Mouse (Mus musculus) fibroblast of lung, adult 2 months (primary cell): Measurements from ENCODE around the gene Gm11034.

Experiments used
- DNase-seq: peaks from one replicate; pipeline ENCODE4 v3.0.0-alpha.2; 2011; ENCODE audit warnings: low read depth

Gene Gm11034

DNA sequence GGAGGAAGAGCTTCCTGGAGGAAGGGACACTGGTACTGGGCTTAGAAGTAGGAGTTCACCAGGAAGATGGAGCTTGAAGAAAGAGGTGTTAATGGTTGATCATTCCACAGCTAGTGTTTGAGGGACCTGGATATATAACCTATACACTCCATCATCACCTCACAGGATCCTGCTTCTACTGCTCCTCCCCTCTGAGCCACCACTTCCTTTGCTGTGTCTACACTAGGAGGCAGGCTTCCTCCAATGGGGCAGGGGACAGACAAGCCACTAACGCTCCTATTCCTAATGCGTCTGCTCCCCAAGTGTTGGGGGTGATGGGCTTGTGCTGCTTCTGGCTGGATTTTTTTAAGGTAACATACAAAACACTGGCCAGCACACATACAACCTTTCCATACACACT, 2.7 kb downstream of the Gm11034 start:
- no peak for DNase-seq

DNA sequence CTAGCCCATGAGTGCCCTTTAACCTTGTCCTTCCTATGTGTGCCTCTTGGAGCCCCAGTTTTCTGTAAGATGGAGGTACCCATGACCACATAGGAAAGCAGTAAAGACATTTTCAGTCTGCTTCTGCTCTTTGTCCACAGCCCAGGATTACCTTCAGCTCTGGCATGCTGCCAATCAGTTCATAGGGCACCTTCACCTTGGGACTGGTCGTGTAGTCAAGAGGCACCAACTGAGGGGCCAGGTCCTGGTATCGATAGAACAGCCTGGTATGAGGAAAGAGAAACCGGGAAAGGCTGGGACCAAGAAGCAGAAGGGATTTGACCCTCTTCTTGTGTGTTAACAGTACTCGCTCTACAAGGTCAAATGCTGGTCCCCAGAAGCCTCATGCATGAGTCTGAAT, 3.2 kb downstream of the Gm11034 start:
- no peak for DNase-seq

DNA sequence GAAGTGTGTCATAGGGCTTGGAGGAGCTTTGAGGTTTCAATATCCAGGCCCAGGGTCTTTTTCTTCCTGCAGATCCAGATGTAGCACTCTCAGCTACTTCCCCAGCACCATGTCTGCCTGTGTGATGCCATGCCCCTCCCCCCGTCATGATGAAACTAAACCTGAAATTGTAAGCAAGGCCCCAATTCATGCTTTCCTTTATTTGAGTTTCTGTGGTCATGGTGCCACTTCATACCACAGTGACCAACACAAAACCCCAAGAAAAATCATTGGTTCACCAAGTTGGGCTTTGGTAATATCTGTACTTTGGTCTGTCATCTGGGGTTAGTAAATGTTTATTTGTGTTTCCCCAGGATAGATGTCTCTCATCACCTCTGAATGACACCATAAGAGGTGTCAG, 4.9 kb downstream of the Gm11034 start:
- DNase-seq, result no peak

DNA sequence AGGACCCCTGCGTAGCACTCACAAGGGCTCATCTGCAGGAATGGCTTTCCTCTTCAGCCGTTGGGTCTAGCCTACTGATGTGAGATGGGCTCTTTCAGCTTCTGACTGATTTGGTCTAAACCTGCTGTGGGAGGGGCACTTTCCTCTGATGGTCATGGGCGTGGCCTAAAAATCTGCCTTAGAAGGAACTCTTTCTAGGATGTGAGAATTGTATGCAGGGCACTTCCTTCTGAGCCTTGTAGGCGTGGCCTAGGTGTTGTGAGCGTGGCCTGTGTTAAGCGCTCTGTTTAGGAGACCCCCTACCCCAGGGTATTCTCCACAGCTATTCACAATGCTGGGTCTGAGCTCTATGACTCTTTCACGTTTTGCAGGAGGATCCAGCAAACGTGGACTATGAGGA, 15.4 kb downstream of the Gm11034 start:
- DNase-seq, result no peak

DNA sequence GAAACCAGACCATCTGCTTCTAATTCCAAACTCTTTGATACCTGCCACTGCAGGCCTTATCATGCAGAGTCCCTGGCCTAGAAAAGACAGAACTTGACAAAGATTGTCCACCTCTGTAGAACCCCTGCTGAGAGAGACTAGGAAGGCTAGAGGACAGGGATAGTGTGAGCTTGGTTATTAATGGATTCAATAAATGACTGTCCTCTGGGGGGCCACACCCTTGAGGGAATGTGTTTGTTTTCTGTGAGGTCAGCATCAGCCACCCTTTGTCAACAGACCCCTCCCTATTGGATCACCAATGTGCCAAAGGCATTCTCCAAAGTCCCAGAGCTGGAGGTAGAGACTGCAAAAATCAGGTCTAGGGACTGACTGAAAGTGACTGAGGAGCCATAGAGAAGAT, 21.4 kb downstream of the Gm11034 start:
- DNase-seq, result no peak

DNA sequence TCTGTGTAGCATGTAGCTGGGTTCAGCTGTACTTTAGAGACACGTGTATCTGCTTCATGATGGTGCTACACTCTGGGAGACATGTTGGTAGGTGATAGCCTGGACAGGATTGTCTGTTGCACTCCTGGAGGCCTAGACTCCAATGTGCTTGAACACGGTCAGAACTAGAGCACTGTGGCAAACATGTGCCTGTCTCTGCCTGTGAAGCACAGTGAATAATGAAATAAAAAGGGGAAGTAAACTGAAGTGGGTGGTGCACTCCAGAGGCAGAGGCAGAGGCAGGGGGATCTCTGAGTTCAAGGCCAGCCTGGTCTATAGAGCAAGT, 23.3 kb downstream of the Gm11034 start:
- no peak for DNase-seq

DNA sequence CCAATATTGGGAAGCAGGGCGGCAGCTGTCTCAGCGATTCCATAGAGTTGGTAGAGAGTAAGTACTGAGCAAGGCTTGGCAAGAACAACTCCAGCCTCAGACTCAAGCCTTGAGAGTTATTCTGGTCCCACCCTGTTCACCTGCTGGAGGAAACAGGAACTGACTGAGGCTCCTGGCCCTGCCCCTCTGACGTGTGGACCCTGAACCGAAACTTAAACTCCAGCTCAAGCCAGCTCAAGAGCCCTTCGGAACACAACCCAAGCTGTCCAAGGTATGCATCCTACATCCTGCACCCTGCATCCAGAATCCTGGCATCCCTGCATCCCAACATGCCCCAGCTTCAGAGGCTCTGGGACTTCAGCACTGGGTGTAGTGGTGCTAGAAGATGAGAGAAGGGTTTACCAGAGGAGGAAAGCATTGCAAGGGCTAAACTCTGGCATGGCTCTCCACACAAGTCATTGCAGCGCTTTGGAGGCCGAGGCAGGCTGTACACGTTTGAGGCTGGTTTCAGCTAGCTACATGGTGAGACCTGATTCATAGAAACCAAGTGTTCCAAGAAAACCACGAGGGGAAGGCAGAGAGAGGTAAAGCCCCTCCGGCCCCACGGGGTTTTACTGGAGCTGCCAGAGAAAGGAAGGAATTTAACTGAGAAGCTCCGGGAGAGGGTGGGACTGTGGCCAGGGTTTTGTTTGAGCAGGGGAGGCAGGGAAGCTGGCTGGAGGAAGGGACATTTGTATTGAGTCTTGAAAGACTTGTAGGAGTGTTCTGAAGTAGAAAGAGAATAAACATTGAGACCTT, 23.8 kb downstream of the Gm11034 start, which contains the start of gene Hsh2d:
Gene Hsh2d (plus strand): TSS at position 222 of the 798 bp plus-strand sequence.
- DNase-seq, result no peak

DNA sequence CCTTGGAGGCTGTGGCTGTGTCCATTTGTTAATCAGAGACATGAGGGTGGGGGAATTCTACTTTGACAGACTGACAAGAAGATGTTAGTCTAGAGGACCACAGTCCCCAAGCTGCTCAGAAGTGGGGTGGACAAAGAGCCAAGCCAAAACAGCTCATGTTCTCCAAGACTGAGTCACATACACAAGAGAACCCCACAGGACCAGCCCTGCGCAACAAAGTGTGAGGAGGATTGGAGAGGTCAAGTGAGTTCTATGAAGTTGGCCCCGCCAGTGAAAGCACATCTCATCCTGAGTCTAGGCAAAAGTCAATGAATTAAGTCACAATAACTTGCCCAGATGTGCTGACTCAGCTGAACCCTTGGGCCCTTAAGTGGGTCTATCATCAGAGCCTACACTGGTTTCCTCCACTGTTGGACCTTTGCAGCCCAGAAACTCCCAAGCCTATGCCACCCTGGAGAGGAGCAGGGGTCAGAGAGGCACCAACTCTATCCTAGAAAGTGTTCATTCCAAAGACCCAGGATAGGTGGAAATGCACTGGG, 25.6 kb downstream of the Gm11034 start:
- no peak for DNase-seq

DNA sequence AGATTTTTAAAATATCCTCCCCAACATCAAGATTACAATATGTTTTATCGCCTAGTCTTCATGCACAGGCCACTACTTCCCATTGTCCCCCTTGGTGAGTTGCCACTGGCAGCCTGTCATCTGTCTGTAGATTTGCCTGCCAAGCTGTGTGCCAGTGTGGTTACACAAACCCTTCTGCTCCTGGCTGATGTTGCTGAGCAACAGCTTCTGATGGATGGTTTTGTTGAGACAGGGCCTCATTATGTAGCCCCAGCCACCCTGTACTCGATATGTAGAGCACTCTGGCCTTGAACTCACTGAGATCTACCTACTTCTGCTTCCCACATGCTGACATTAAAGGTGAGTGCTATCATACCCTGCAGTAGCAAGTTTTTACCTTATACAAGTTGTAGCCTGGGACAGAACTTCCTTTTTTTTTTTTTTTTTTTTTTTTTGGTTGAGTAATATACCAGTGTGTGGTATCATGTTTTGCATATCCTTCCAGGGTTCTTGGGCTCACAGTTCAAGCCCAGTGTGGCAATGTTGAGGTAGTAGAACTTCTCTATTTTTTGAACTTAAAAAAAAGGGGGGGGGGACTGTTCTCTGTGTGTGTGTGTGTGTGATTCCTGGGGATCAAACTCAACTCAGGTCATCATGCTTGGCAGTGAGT, 29.8 kb downstream of the Gm11034 start:
- no peak for DNase-seq

DNA sequence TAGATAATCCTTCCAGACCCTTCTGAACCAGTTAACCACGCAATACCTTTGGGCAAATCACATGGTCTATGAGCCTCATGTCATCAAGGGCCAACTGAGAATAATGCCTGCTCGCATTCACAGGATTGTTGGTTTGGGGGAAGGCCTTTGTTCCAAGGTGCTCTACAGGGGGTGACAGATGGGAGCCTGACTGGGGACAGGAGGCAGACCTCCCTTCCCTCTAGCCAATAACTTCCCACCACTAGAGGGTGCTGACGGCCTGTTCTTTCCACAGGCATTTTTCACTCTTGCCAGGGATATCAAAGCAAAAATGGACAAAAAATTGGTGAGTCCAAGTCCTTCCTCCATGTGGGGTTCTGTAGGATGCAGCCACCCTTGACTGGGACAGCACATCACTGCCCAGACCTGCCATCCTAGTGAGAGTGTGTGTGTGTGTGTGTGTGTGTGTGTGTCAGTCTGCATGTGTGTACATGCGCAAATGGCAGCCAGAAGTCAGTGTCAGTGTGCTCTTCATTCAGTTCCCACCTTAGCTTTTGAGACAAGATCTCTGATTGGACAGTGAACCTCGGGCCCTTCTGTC, 36.0 kb downstream of the Gm11034 start:
- DNase-seq, result peak; percentile 33

DNA sequence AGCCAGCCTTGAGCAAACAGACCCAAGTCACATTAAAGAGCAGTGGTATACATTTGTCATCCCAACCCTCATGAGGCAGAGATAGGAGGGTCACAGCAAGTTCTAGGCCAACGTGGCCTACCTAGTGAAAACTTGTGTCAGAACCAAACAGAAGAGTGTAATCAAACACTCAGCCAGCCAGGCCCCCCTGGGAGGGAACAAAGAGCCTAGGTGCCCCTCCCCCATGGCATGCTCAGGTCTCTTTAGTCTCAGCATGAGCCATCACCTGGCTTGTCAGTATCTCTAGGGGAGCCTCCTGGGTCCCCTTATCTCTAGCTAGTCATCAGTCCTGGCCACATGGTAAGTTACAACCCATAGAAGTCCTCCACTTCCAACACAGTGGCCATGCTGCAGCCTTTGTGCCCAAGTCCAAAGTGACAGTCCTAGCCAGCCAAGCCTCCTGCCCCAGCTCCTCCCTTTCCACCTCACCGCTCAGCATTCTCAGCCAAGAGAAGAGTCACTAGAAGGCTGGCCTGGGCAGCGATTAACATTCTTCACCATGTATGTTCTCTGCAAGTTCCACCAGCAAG, 43.7 kb downstream of the Gm11034 start:
- DNase-seq, result no peak

DNA sequence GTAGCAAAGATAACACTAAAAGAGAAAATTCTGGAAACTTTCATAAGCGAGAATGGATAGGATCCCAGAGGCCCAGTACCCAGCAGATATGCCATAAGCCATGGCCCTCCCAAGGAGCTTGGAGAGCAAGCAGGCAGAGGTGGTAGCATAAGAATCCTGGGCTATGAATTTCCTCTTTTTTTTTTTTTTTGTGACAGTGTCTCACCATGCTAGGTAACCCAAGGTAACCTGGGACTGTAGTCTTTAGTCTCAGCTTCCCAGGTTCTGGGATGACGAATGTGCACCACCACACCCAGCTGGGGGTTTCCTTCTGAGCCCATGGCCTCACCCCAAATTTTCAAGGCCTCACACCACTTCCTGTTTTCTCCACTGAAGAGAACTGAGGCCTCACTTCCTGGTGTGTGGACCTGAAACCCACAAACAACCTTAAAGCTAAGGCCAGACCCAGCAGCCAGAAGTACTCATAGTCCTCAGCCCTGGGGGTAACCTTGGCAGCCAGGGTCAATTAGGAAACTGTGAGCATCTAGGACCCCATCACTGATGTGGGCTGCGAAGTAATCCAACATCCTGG, 44.3 kb downstream of the Gm11034 start:
- DNase-seq, result no peak
